Mouse (Mus musculus) MEL (cell line): ENCODE data around the gene Tbc1d17. TPM values are rescaled to one million over a fixed set of nuclear protein-coding genes. Genes with fewer than 3 reads are reported as not detected.

Experiments
- DNase-seq: peaks from one replicate; pipeline ENCODE4 v3.0.0; 2011; ENCODE audit warnings: low read depth, low spot score
- H3K27ac ChIP-seq: 2 replicates; pipeline ENCODE4 v1.5.1; 2012; ENCODE audit warnings: low read depth, mild to moderate bottlenecking, control low read depth, low read length, moderate library complexity; ENCODE audit not compliant: control insufficient read depth
- H3K27me3 ChIP-seq, 2 experiments: fragments of 150-350 bp in 1 of 2; sonication (generic) in 1 of 2; 2 replicates each; pipeline ENCODE4 v1.6.1; 2012; ENCODE audit warnings: low read length in 2 of 2, mild to moderate bottlenecking in 2 of 2, improper control_type of control experiment in 1 of 2, moderate library complexity in 1 of 2; ENCODE audit not compliant: insufficient read depth in 2 of 2, control insufficient read depth in 1 of 2
- H3K36me3 ChIP-seq, 2 experiments: 2 replicates each; pipeline ENCODE4 v1.6.1; 2012 to 2014; ENCODE audit warnings: low read length in 2 of 2, improper control_type of control experiment in 1 of 2, inconsistent platforms in 1 of 2, mild to moderate bottlenecking in 1 of 2; ENCODE audit not compliant: insufficient read depth in 2 of 2, control insufficient read depth in 1 of 2
- H3K4me1 ChIP-seq, 2 experiments: fragments of 150-350 bp in 1 of 2; sonication (generic) in 1 of 2; 2 replicates each; pipeline ENCODE4 v1.6.1; 2012; ENCODE audit warnings: low read length in 2 of 2, improper control_type of control experiment in 1 of 2, mild to moderate bottlenecking in 1 of 2; ENCODE audit not compliant: insufficient read depth in 2 of 2, control insufficient read depth in 1 of 2
- H3K4me3 ChIP-seq, 2 experiments: fragments of 150-350 bp in 1 of 2; sonication (generic) in 1 of 2; 2 replicates each; pipeline ENCODE4 v1.5.1; 2012; ENCODE audit warnings: low read depth in 2 of 2, low read length in 2 of 2, mild to moderate bottlenecking in 2 of 2, moderate library complexity in 2 of 2, control low read depth in 1 of 2, improper control_type of control experiment in 1 of 2; ENCODE audit not compliant: control insufficient read depth in 1 of 2, insufficient read depth in 1 of 2
- H3K79me2 ChIP-seq: 2 replicates; pipeline ENCODE4 v1.6.1; 2012; ENCODE audit warnings: mild to moderate bottlenecking, low read length, moderate library complexity; ENCODE audit not compliant: control insufficient read depth, poor library complexity, insufficient read depth
- H3K9ac ChIP-seq: 2 replicates; pipeline ENCODE4 v1.6.1; 2012; ENCODE audit warnings: low read depth, mild to moderate bottlenecking, control low read depth, low read length, moderate library complexity; ENCODE audit not compliant: control insufficient read depth, poor library complexity, severe bottlenecking
- H3K9me3 ChIP-seq: fragments of 150-350 bp; sonication (generic); replicated peaks from 2 replicates; pipeline ENCODE4 v1.6.1; 2012; ENCODE audit warnings: mild to moderate bottlenecking, low read length, improper control_type of control experiment, moderate library complexity; ENCODE audit not compliant: insufficient read depth
- BHLHE40 ChIP-seq: IDR thresholded peaks from 2 replicates; pipeline ENCODE4 v1.6.1; 2012; ENCODE audit warnings: low read depth, mild to moderate bottlenecking, inconsistent platforms, low read length, improper control_type of control experiment, borderline replicate concordance
- CHD1 ChIP-seq: IDR thresholded peaks from 2 replicates; pipeline ENCODE4 v1.6.1; 2012; ENCODE audit warnings: low read depth, mild to moderate bottlenecking, inconsistent platforms, low read length, improper control_type of control experiment
- CHD2 ChIP-seq: IDR thresholded peaks from 2 replicates; pipeline ENCODE4 v1.6.1; 2011; ENCODE audit warnings: low read length, improper control_type of control experiment
- E2F4 ChIP-seq: IDR thresholded peaks from 2 replicates; pipeline ENCODE4 v1.6.1; 2011; ENCODE audit warnings: low read depth, low read length, improper control_type of control experiment, borderline replicate concordance
- ELF1 ChIP-seq: IDR thresholded peaks from 2 replicates; pipeline ENCODE4 v1.6.1; 2014; ENCODE audit warnings: low read depth, mild to moderate bottlenecking, inconsistent platforms, low read length, improper control_type of control experiment, moderate library complexity
- ETS1 ChIP-seq: IDR thresholded peaks from 2 replicates; pipeline ENCODE4 v1.6.1; 2012; ENCODE audit warnings: low read depth, mild to moderate bottlenecking, inconsistent platforms, low read length, improper control_type of control experiment, moderate library complexity
- GABPA ChIP-seq: IDR thresholded peaks from 2 replicates; pipeline ENCODE4 v1.6.1; 2012; ENCODE audit warnings: low read depth, mild to moderate bottlenecking, inconsistent platforms, low read length, improper control_type of control experiment, moderate library complexity
- GATA1 ChIP-seq: IDR thresholded peaks from 2 replicates; pipeline ENCODE4 v1.6.1; 2011; ENCODE audit warnings: low read depth, low read length, improper control_type of control experiment
- HCFC1 ChIP-seq: IDR thresholded peaks from 2 replicates; pipeline ENCODE4 v1.6.1; 2012; ENCODE audit warnings: low read depth, mild to moderate bottlenecking, inconsistent platforms, low read length, improper control_type of control experiment, moderate library complexity
- KAT2A ChIP-seq: conservative IDR thresholded peaks from 2 replicates; pipeline ENCODE4 v1.6.1; 2012; ENCODE audit warnings: low read depth, low read length, improper control_type of control experiment, inconsistent platforms
- MAX ChIP-seq: IDR thresholded peaks from 2 replicates; pipeline ENCODE4 v1.6.1; 2011; ENCODE audit warnings: low read length, improper control_type of control experiment
- MXI1 ChIP-seq: IDR thresholded peaks from 2 replicates; pipeline ENCODE4 v1.6.1; 2011; ENCODE audit warnings: mild to moderate bottlenecking, low read depth, low read length, improper control_type of control experiment
- MYC ChIP-seq: IDR thresholded peaks from 2 replicates; pipeline ENCODE4 v1.6.1; 2011; ENCODE audit warnings: low read depth, mild to moderate bottlenecking, low read length, improper control_type of control experiment, moderate library complexity
- NRF1 ChIP-seq: IDR thresholded peaks from 2 replicates; pipeline ENCODE4 v1.6.1; 2014; ENCODE audit warnings: low read depth, mild to moderate bottlenecking, inconsistent platforms, low read length, improper control_type of control experiment, moderate library complexity; ENCODE audit not compliant: poor library complexity, insufficient read depth, severe bottlenecking
- POLR2AphosphoS2 ChIP-seq: IDR thresholded peaks from 2 replicates; pipeline ENCODE4 v1.6.1; 2011; ENCODE audit warnings: low read length, improper control_type of control experiment
- POLR2AphosphoS5 ChIP-seq: IDR thresholded peaks from 2 replicates; pipeline ENCODE4 v1.6.1; 2012; ENCODE audit warnings: low read depth, borderline replicate concordance, mild to moderate bottlenecking, inconsistent platforms, low read length, moderate library complexity, mixed read lengths
- RAD21 ChIP-seq: IDR thresholded peaks from 2 replicates; pipeline ENCODE4 v1.6.1; 2011; ENCODE audit warnings: mild to moderate bottlenecking, low read depth, low read length, improper control_type of control experiment
- RCOR1 ChIP-seq: IDR thresholded peaks from 2 replicates; pipeline ENCODE4 v1.6.1; 2012; ENCODE audit warnings: low read depth, mild to moderate bottlenecking, inconsistent platforms, low read length, improper control_type of control experiment
- SIN3A ChIP-seq: IDR thresholded peaks from 2 replicates; pipeline ENCODE4 v1.6.1; 2012; ENCODE audit warnings: low read length, improper control_type of control experiment, inconsistent platforms
- SMC3 ChIP-seq: IDR thresholded peaks from 2 replicates; pipeline ENCODE4 v1.6.1; 2011; ENCODE audit warnings: low read depth, low read length, improper control_type of control experiment
- TBP ChIP-seq: IDR thresholded peaks from 2 replicates; pipeline ENCODE4 v1.8.0; 2011; ENCODE audit warnings: low read depth, low read length, improper control_type of control experiment
- TCF12 ChIP-seq: IDR thresholded peaks from 2 replicates; pipeline ENCODE4 v1.6.1; 2014; ENCODE audit warnings: low read depth, mild to moderate bottlenecking, inconsistent platforms, low read length, improper control_type of control experiment, moderate library complexity
- UBTF ChIP-seq: IDR thresholded peaks from 2 replicates; pipeline ENCODE4 v1.6.1; 2012; ENCODE audit warnings: low read depth, mild to moderate bottlenecking, inconsistent platforms, low read length, improper control_type of control experiment, moderate library complexity, borderline replicate concordance; ENCODE audit not compliant: insufficient read depth
- USF1 ChIP-seq: IDR thresholded peaks from 2 replicates; pipeline ENCODE4 v1.6.1; 2014; ENCODE audit warnings: low read depth, mild to moderate bottlenecking, inconsistent platforms, low read length, improper control_type of control experiment, moderate library complexity
- USF2 ChIP-seq, 2 experiments: IDR thresholded peaks; 2 replicates each; pipeline ENCODE4 v1.6.1; 2011 to 2012; ENCODE audit warnings: improper control_type of control experiment in 2 of 2, low read length in 2 of 2, borderline replicate concordance in 1 of 2, inconsistent platforms in 1 of 2, low read depth in 1 of 2, mild to moderate bottlenecking in 1 of 2; ENCODE audit not compliant: insufficient read depth in 1 of 2
- ZC3H11A ChIP-seq: IDR thresholded peaks from 2 replicates; pipeline ENCODE4 v1.6.1; 2012; ENCODE audit warnings: low read depth, mild to moderate bottlenecking, inconsistent platforms, low read length, improper control_type of control experiment
- ZNF384 ChIP-seq: IDR thresholded peaks from 2 replicates; pipeline ENCODE4 v1.6.1; 2012; ENCODE audit warnings: low read depth, mild to moderate bottlenecking, inconsistent platforms, low read length, improper control_type of control experiment
- polyA plus RNA-seq, 2 experiments: library from polyadenylated mRNA; stranded (reverse) in 1 of 2; unstranded in 1 of 2; fragments of >175 nt in 1 of 2; fragments of >200 nt in 1 of 2; gene quantifications; 2 replicates each; pipeline versions ENCODE4 v1.2.1 to v1.2.4; 2012; ENCODE audit warnings: low replicate concordance in 2 of 2, low read depth in 1 of 2; ENCODE audit not compliant: insufficient read length in 2 of 2, insufficient read depth in 1 of 2, missing spikeins in 1 of 2
- total RNA-seq: library from RNA; depleted of rRNA; stranded (reverse); fragments of 300-350 nt; gene quantifications from 2 replicates; pipeline ENCODE4 v1.2.3, GENCODE M21; 2012

Gene Tbc1d17
- total and polyA plus RNA-seq, 3 experiments: 16.7 to 29.5 TPM; not detected in 1

DNA sequence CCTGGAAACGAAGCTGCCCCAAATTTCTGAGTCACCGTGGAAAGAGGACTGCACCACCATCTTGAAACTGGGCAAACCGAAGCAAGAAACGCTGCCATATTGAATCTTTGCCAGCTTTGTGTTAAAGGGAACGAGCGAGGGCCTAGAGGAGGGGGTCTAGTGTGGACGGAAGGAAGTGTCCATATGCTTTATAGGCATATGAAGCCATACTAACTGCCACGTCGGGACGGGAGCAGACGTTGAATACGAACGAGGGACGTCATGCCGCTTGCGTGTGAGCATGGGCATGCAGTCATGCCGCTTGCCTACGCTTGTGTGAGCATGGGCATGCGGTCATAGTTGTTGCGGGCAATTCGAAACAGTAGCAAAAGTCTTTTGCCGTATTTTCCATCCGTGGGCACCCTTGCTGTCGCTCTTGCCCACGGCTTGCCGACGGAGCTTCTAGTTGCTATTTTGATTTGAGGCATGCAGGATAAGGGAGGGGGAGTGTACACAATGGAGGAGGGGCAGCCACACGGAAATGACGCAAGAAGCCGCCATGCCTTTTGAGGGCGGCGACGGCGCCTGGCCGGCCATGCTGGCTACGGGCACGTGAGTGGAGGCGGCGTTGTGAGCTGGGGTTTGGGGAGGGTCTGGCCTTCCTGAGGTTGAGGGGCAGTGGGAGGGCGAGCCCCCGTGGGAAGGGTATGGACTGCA, 685 bp upstream of the Tbc1d17 start (continued):
- TF ChIP-seq ZNF384 (no peak), KAT2A (peak; percentile 78), MXI1 (peak; percentile 94), RCOR1 (peak; percentile 85), E2F4 (no peak), TCF12 (peak; percentile 33; the same call in 1 of the 2 replicates), GATA1 (no peak), NRF1 (peak; percentile 62), POLR2AphosphoS2 (no peak), HCFC1 (peak; percentile 88), ELF1 (no peak), GABPA (no peak; the same call in 1 of the 2 replicates), USF1 (peak; percentile 79), TBP (peak; percentile 32), UBTF (no peak), MAX (peak; percentile 88), BHLHE40 (peak; percentile 79), SIN3A (peak; percentile 85; the same call in 1 of the 2 replicates), RAD21 (no peak), ZC3H11A (no peak), USF2 (IDR thresholded peaks at IDR 0.05; ENCODE audit: borderline replicate concordance in 1 of 2, insufficient read depth in 1 of 2, low read depth in 1 of 2, low read length in 2 of 2) (no peak), SMC3 (no peak), MYC (peak; percentile 89)

DNA sequence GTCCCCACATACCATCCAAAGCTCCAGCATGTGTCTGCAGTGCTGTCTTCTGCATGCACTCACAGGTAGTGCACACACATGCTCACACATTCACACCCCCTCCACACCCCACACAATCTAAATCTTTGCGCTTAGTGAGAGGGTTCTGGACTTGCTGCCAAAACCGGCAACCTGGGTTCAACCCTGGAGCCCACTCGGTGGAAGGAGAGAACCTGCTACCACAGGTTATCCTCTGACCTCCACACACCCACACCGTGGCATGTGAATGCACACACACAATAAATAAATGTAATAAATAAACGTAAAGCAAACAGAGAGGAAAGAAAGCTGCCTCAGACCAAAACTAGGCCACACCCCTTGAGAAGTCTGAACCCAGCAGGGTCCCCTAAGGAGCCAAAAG, 1.1 kb downstream of the Tbc1d17 start:
- H3K36me3 ChIP-seq: peaks cover 0 to 5% of the 10 kb centered on the region in 2 experiments; a peak in 1 of 4 replicates
- H3K4me1 ChIP-seq: peaks cover 0 to 13% of the 10 kb centered on the region in 2 experiments; a peak in 2 of 4 replicates
- H3K27ac ChIP-seq: no peak overlapping the region

More for the DNA sequence above, 1.1 kb downstream of the Tbc1d17 start:
- DNase-seq: no peak
- H3K4me3 ChIP-seq: peak overlapping the region; percentile 78 to 96
- H3K9ac ChIP-seq: peak overlapping the region; percentile 33
- no peaks in the 10 kb centered on the region for H3K27me3 ChIP-seq
- H3K79me2 ChIP-seq: peaks cover 28% of the 10 kb centered on the region
- TF ChIP-seq ETS1: no peak
- TF ChIP-seq USF2 (IDR thresholded peaks at IDR 0.05; ENCODE audit: borderline replicate concordance in 1 of 2, insufficient read depth in 1 of 2, low read depth in 1 of 2, low read length in 2 of 2): no peak
- no peak for TF ChIP-seq ZC3H11A
- no peak for TF ChIP-seq CHD1
- TF ChIP-seq MAX: no peak
- no peak for TF ChIP-seq POLR2AphosphoS2
- no peak for TF ChIP-seq USF1
- no peak for TF ChIP-seq SIN3A
- no peak for TF ChIP-seq GABPA
- TF ChIP-seq TCF12: no peak
- TF ChIP-seq KAT2A: no peak
- TF ChIP-seq TBP: no peak
- no peak for TF ChIP-seq SMC3
- no peak for TF ChIP-seq CHD2
- no peak for TF ChIP-seq POLR2AphosphoS5
- H3K9me3 ChIP-seq: no peaks in the 10 kb centered on the region
